Mouse (Mus musculus): Measurements from ENCODE around the gene F11r. TPM values are rescaled to one million over a fixed set of nuclear protein-coding genes. Genes with fewer than 3 reads are reported as not detected.

Gene F11r
- total and polyA plus RNA-seq, 3 experiments, result 0.74 to 1.6 (median 1.3) TPM

GRCm38 (mm10) chr1:171470896-171471295, 33.6 kb downstream of the F11r start:
- Histone ChIP-seq H3K36me3 (replicated peaks in 1 of 2; ENCODE audit: control insufficient read depth in 1 of 2, insufficient read depth in 1 of 2, low read length in 1 of 2) (no peaks in the 10 kb centered on the region), H3K4me3 (replicated peaks in 1 of 3; ENCODE audit: low read depth in 2 of 3, low read length in 2 of 3, poor library complexity in 1 of 3) (no peak overlapping the region), H3K27ac (ENCODE audit: insufficient read depth, low read depth) (peak overlapping the region; percentile 31), H3K9me3 (replicated peaks; ENCODE audit: low read length) (no peaks in the 10 kb centered on the region), H3K4me1 (ENCODE audit: control insufficient read depth in 1 of 2, insufficient read depth in 2 of 2) (peaks cover 15 to 43% of the 10 kb centered on the region in 2 experiments), H3K4me2 (ENCODE audit: insufficient read depth, low read depth, poor library complexity, severe bottlenecking) (peak overlapping the region; percentile 30), H3K9ac (ENCODE audit: insufficient read depth, low read depth) (peak overlapping the region; percentile 38), H3K79me2 (replicated peaks; ENCODE audit: control insufficient read depth, extremely low read depth, insufficient read depth, poor library complexity, severe bottlenecking) (no peaks in the 10 kb centered on the region), H3K27me3 (replicated peaks) (no peaks in the 10 kb centered on the region)
- in situ Hi-C loops (cut with MboI; ENCODE audit: low pct_ligation_motif_present, low pct_unique_long_range_greater_than_20kb, low sequenced_read_pairs), result loop anchor here (10.0 kb wide), 1 partner anchor 366 kb away; no protein-coding TSS in a partner anchor
- dilution Hi-C loops (cut with MboI; ENCODE audit: extremely low pct_ligation_motif_present, extremely low pct_unique_long_range_greater_than_20kb, low sequenced_read_pairs), result no loop called here
- DNase-seq (ENCODE audit: extremely low read depth), result peak; percentile 82
- TF ChIP-seq POLR2AphosphoS2 (IDR thresholded peaks at IDR 0.05; ENCODE audit: low read depth, low read length), result no peak
- no peak for TF ChIP-seq CHD2 (IDR thresholded peaks at IDR 0.05; ENCODE audit: low read length)
- no peak for TF ChIP-seq ZNF384 (IDR thresholded peaks at IDR 0.05; ENCODE audit: low read depth, low read length)
- TF ChIP-seq KAT2A (IDR thresholded peaks at IDR 0.05; ENCODE audit: insufficient replicate concordance, low read length), result no peak
- TF ChIP-seq CTCF (conservative IDR thresholded peaks at IDR 0.05 in 1 of 2, IDR thresholded peaks at IDR 0.05 in 1 of 2; ENCODE audit: low read depth in 2 of 2, low read length in 2 of 2), result no peak
- TF ChIP-seq CHD1 (IDR thresholded peaks at IDR 0.05; ENCODE audit: low read depth, low read length), result no peak
- no peak for TF ChIP-seq SIN3A (IDR thresholded peaks at IDR 0.05; ENCODE audit: low read length)
- TF ChIP-seq ZMIZ1 (IDR thresholded peaks at IDR 0.05; ENCODE audit: low read depth, low read length), result no peak
- TF ChIP-seq ETS1 (conservative IDR thresholded peaks at IDR 0.05; ENCODE audit: low read depth, low read length), result peak; percentile 49
- no peak for TF ChIP-seq MAZ (IDR thresholded peaks at IDR 0.05; ENCODE audit: low read depth, low read length)
- no peak for TF ChIP-seq SMC3 (IDR thresholded peaks at IDR 0.05; ENCODE audit: low read depth, low read length)
- TF ChIP-seq RCOR1 (conservative IDR thresholded peaks at IDR 0.05; ENCODE audit: low read depth, low read length), result no peak
- peak; percentile 32; the same call in 1 of the 2 replicates for TF ChIP-seq JUND (conservative IDR thresholded peaks at IDR 0.05; ENCODE audit: low read depth, low read length)
- no peak for TF ChIP-seq USF2 (conservative IDR thresholded peaks at IDR 0.05; ENCODE audit: low read depth, low read length)
- TF ChIP-seq EP300 (IDR thresholded peaks at IDR 0.05; ENCODE audit: low read length), result peak; percentile 30; the same call in 1 of the 2 replicates
- no peak for TF ChIP-seq NRF1 (IDR thresholded peaks at IDR 0.05; ENCODE audit: low read depth, low read length)
- no peak for TF ChIP-seq MEF2A (IDR thresholded peaks at IDR 0.05; ENCODE audit: borderline replicate concordance, low read depth, low read length)
- no peak for TF ChIP-seq PAX5 (IDR thresholded peaks at IDR 0.05; ENCODE audit: low read length)
- TF ChIP-seq BHLHE40 (IDR thresholded peaks at IDR 0.05; ENCODE audit: low read depth, low read length), result 0 out of 2 replicates have a peak, but pooled peaks have one; percentile 14
- no peak for TF ChIP-seq TBP (conservative IDR thresholded peaks at IDR 0.05; ENCODE audit: low read depth, low read length)
- TF ChIP-seq USF1 (IDR thresholded peaks at IDR 0.05; ENCODE audit: low read depth, low read length), result no peak
- TF ChIP-seq MAFK (IDR thresholded peaks at IDR 0.05; ENCODE audit: insufficient replicate concordance, low read length), result no peak
- no peak for TF ChIP-seq NELFE (IDR thresholded peaks at IDR 0.05; ENCODE audit: low read depth, low read length)
- TF ChIP-seq POLR2A (IDR thresholded peaks at IDR 0.05; ENCODE audit: low read depth, low read length), result no peak
- no peak for TF ChIP-seq TCF12 (IDR thresholded peaks at IDR 0.05; ENCODE audit: low read depth, low read length)
- TF ChIP-seq ZKSCAN1 (IDR thresholded peaks at IDR 0.05; ENCODE audit: borderline replicate concordance, low read depth, low read length), result no peak
- TF ChIP-seq HCFC1 (IDR thresholded peaks at IDR 0.05; ENCODE audit: low read depth, low read length), result no peak
- no peak for TF ChIP-seq ZC3H11A (IDR thresholded peaks at IDR 0.05; ENCODE audit: low read depth, low read length)
- TF ChIP-seq ELF1 (IDR thresholded peaks at IDR 0.05; ENCODE audit: low read depth, low read length), result no peak
- no peak; the same call in 1 of the 2 replicates for TF ChIP-seq MXI1 (IDR thresholded peaks at IDR 0.05; ENCODE audit: low read depth, low read length)
- TF ChIP-seq RAD21 (IDR thresholded peaks at IDR 0.05; ENCODE audit: low read depth, low read length), result no peak
- TF ChIP-seq UBTF (IDR thresholded peaks at IDR 0.05; ENCODE audit: low read depth, low read length), result no peak
- no peak for TF ChIP-seq E2F4 (IDR thresholded peaks at IDR 0.05; ENCODE audit: insufficient replicate concordance, low read depth, low read length)
- TF ChIP-seq JUN (IDR thresholded peaks at IDR 0.05; ENCODE audit: insufficient read depth, low read depth, low read length), result peak; percentile 56
- peak; percentile 66; the same call in 1 of the 2 replicates for TF ChIP-seq IRF4 (IDR thresholded peaks at IDR 0.05; ENCODE audit: low read depth, low read length)
- no peak for TF ChIP-seq GABPA (IDR thresholded peaks at IDR 0.05; ENCODE audit: insufficient replicate concordance, low read depth, low read length)
- TF ChIP-seq MAX (IDR thresholded peaks at IDR 0.05; ENCODE audit: low read length), result no peak; the same call in 1 of the 2 replicates
- no peak for TF ChIP-seq MYC (IDR thresholded peaks at IDR 0.05; ENCODE audit: low read depth, low read length)
